Mouse (Mus musculus) MEL (cell line): ENCODE data around the gene Abcg3.

Source experiments
- CHD2 ChIP-seq: IDR thresholded peaks from 2 replicates; pipeline ENCODE4 v1.6.1; 2011; ENCODE audit warnings: low read length, improper control_type of control experiment
- CTCF ChIP-seq, 3 experiments: IDR thresholded peaks in 2 of 3; conservative IDR thresholded peaks in 1 of 3; 2 replicates each; pipeline ENCODE4 v1.5.1; 2011 to 2012; ENCODE audit warnings: low read length in 3 of 3, low read depth in 2 of 3, mild to moderate bottlenecking in 2 of 3, improper control_type of control experiment in 1 of 3, inconsistent platforms in 1 of 3, mixed read lengths in 1 of 3, moderate library complexity in 1 of 3; ENCODE audit not compliant: control insufficient read depth in 1 of 3, insufficient read depth in 1 of 3, poor library complexity in 1 of 3, severe bottlenecking in 1 of 3
- E2F4 ChIP-seq: IDR thresholded peaks from 2 replicates; pipeline ENCODE4 v1.6.1; 2011; ENCODE audit warnings: low read depth, low read length, improper control_type of control experiment, borderline replicate concordance
- KAT2A ChIP-seq: conservative IDR thresholded peaks from 2 replicates; pipeline ENCODE4 v1.6.1; 2012; ENCODE audit warnings: low read depth, low read length, improper control_type of control experiment, inconsistent platforms
- MAX ChIP-seq: IDR thresholded peaks from 2 replicates; pipeline ENCODE4 v1.6.1; 2011; ENCODE audit warnings: low read length, improper control_type of control experiment
- POLR2A ChIP-seq, 2 experiments: IDR thresholded peaks; 2 replicates each; pipeline ENCODE4 v1.6.1; 2011 to 2012; ENCODE audit warnings: low read length in 2 of 2, mild to moderate bottlenecking in 2 of 2, control low read depth in 1 of 2, improper control_type of control experiment in 1 of 2, low read depth in 1 of 2, moderate library complexity in 1 of 2; ENCODE audit not compliant: control insufficient read depth in 1 of 2, insufficient read depth in 1 of 2, poor library complexity in 1 of 2
- POLR2AphosphoS2 ChIP-seq: IDR thresholded peaks from 2 replicates; pipeline ENCODE4 v1.6.1; 2011; ENCODE audit warnings: low read length, improper control_type of control experiment
- POLR2AphosphoS5 ChIP-seq: IDR thresholded peaks from 2 replicates; pipeline ENCODE4 v1.6.1; 2012; ENCODE audit warnings: low read depth, borderline replicate concordance, mild to moderate bottlenecking, inconsistent platforms, low read length, moderate library complexity, mixed read lengths
- TCF12 ChIP-seq: IDR thresholded peaks from 2 replicates; pipeline ENCODE4 v1.6.1; 2014; ENCODE audit warnings: low read depth, mild to moderate bottlenecking, inconsistent platforms, low read length, improper control_type of control experiment, moderate library complexity
- USF1 ChIP-seq: IDR thresholded peaks from 2 replicates; pipeline ENCODE4 v1.6.1; 2014; ENCODE audit warnings: low read depth, mild to moderate bottlenecking, inconsistent platforms, low read length, improper control_type of control experiment, moderate library complexity
- ZC3H11A ChIP-seq: IDR thresholded peaks from 2 replicates; pipeline ENCODE4 v1.6.1; 2012; ENCODE audit warnings: low read depth, mild to moderate bottlenecking, inconsistent platforms, low read length, improper control_type of control experiment
- ZKSCAN1 ChIP-seq: IDR thresholded peaks from 2 replicates; pipeline ENCODE4 v1.6.1; 2012; ENCODE audit warnings: low read depth, mild to moderate bottlenecking, inconsistent platforms, low read length, improper control_type of control experiment, moderate library complexity

GRCm38 (mm10) chr5:105011570-105011969 is 29.1 kb upstream of the Abcg3 start:
- TF ChIP-seq ZKSCAN1 (no peak), POLR2A (IDR thresholded peaks at IDR 0.05; ENCODE audit: control insufficient read depth in 1 of 2, insufficient read depth in 1 of 2, low read depth in 1 of 2, low read length in 2 of 2, poor library complexity in 1 of 2) (no peak), TCF12 (no peak), MAX (no peak), CTCF (IDR thresholded peaks at IDR 0.05 in 2 of 3, conservative IDR thresholded peaks at IDR 0.05 in 1 of 3; ENCODE audit: control insufficient read depth in 1 of 3, insufficient read depth in 1 of 3, low read depth in 2 of 3, low read length in 3 of 3, poor library complexity in 1 of 3, severe bottlenecking in 1 of 3) (no peak), CHD2 (no peak), USF1 (no peak), KAT2A (no peak), ZC3H11A (no peak), E2F4 (no peak), POLR2AphosphoS2 (no peak), POLR2AphosphoS5 (no peak)
